ENCODE assay signal across 7 mouse cellular contexts in genomic region chr5:123346701-123347270, GRCm38 (mm10). TPM values are rescaled to one million over a fixed set of nuclear protein-coding genes. Genes with fewer than 3 reads are reported as not detected.
DNase-seq lines count a peak whose midpoint lies in the region; ATAC-seq lines count a peak whose summit lies in the region.

No protein-coding gene starts in this region.

- peak overlapping the region; percentile 90 for H3K9ac ChIP-seq in hindbrain, embryonic 16.5 days (ENCODE audit: low read depth, low read length)
- H3K9ac ChIP-seq in liver, embryonic 13.5 days, result peak overlapping the region; percentile 92

- no peaks in the 10 kb centered on the region for H3K36me3 ChIP-seq in hindbrain, embryonic 16.5 days (ENCODE audit: control insufficient read depth, insufficient read depth, low read length)
- H3K36me3 ChIP-seq in liver, embryonic 13.5 days, result peaks cover 3% of the 10 kb centered on the region; the same call in 1 of the 2 replicates

- H3K9me3 ChIP-seq in hindbrain, embryonic 16.5 days (ENCODE audit: control insufficient read depth, low read length), result no peaks in the 10 kb centered on the region
- H3K9me3 ChIP-seq in liver, embryonic 13.5 days (replicated peaks), result no peaks in the 10 kb centered on the region

- peak overlapping the region; percentile 99 for H3K27ac ChIP-seq in hindbrain, embryonic 16.5 days (ENCODE audit: low read depth, low read length)
- peak overlapping the region; percentile 88 for H3K27ac ChIP-seq in liver, embryonic 13.5 days

- H3K4me2 ChIP-seq in hindbrain, embryonic 16.5 days (ENCODE audit: low read length), result peak overlapping the region; percentile 87
- peak overlapping the region; percentile 97 for H3K4me2 ChIP-seq in liver, embryonic 13.5 days

- peak overlapping the region; percentile 94 for H3K4me3 ChIP-seq in hindbrain, embryonic 16.5 days (ENCODE audit: low read length)
- peak overlapping the region; percentile 93 for H3K4me3 ChIP-seq in liver, embryonic 13.5 days (replicated peaks)

- peak; percentile 34 for DNase-seq in urinary bladder, postnatal 14 days (ENCODE audit: low spot score)
- no peak for DNase-seq in urinary bladder, postnatal 36 days (ENCODE audit: low spot score in 2 of 2)
- no peak for DNase-seq in liver, embryonic 13.5 days
- DNase-seq in frontal cortex, adult 2 months (ENCODE audit: extremely low spot score in 1 of 2, low spot score in 1 of 2), result no peak
- no peak for DNase-seq in adipocyte (ENCODE audit: low spot score)
- DNase-seq in cerebellum, adult 8-10 months, result no peak

- 43% methylated on average over 7 of the region's 7 CpGs for WGBS in hindbrain, embryonic 16.5 days
- 74% methylated on average over 7 of the region's 7 CpGs for WGBS in liver, embryonic 13.5 days (ENCODE audit: insufficient replicate concordance)

- peaks cover 22% of the 10 kb centered on the region for H3K4me1 ChIP-seq in hindbrain, embryonic 16.5 days (ENCODE audit: control insufficient read depth, insufficient read depth, low read depth, low read length)
- peaks cover 54% of the 10 kb centered on the region for H3K4me1 ChIP-seq in liver, embryonic 13.5 days (replicated peaks)

- no peaks in the 10 kb centered on the region for H3K27me3 ChIP-seq in hindbrain, embryonic 16.5 days (replicated peaks; ENCODE audit: control insufficient read depth, insufficient read depth, low read length)
- H3K27me3 ChIP-seq in liver, embryonic 13.5 days, result no peaks in the 10 kb centered on the region

- ATAC-seq in hindbrain, embryonic 16.5 days, result no peak
- ATAC-seq in liver, embryonic 13.5 days (ENCODE audit: low read depth), result no peak

RNA-seq across cellular contexts. Expression of gene Bcl7a, which starts 3.2 kb away (rescaled TPM):
- 31.1 and 36.7 TPM in 2 replicates for polyA plus RNA-seq in hindbrain, embryonic 16.5 days (2015; fragmentation: Nextera tagmentation; extraction: Ambion mirVana)
- 6.6 and 7.9 TPM in 2 replicates for polyA plus RNA-seq in liver, embryonic 13.5 days (2015; fragmentation: Nextera tagmentation; extraction: Ambion mirVana)
- 37.0 and 40.7 TPM in 2 replicates for polyA plus RNA-seq in frontal cortex, adult 2 months (2012; rRNA removed)

RNA-seq across cellular contexts. Expression of gene Mlxip, which starts 47.8 kb away (rescaled TPM):
- polyA plus RNA-seq in hindbrain, embryonic 16.5 days (2015; fragmentation: Nextera tagmentation; extraction: Ambion mirVana), result 15.2 and 20.7 TPM in 2 replicates
- 3.2 and 3.6 TPM in 2 replicates for polyA plus RNA-seq in liver, embryonic 13.5 days (2015; fragmentation: Nextera tagmentation; extraction: Ambion mirVana)
- polyA plus RNA-seq in frontal cortex, adult 2 months (2012; rRNA removed), result 18.5 and 19.4 TPM in 2 replicates
